Mouse (Mus musculus) cerebellum, adult 2 months (tissue): ENCODE measurements around the gene Col4a2.
A peak's percentile ranks its signal among the peaks of the same experiment; 100 is the strongest.

Source experiments
- CTCF ChIP-seq: fragments of 200-500 bp; IDR thresholded peaks from 2 replicates; pipeline ENCODE4 v1.5.1; 2011; ENCODE audit warnings: low read depth, mild to moderate bottlenecking, control low read depth, low read length, moderate library complexity, borderline replicate concordance; ENCODE audit not compliant: insufficient read depth
- POLR2A ChIP-seq: fragments of 200-500 bp; IDR thresholded peaks from 2 replicates; pipeline ENCODE4 v1.6.1; 2011; ENCODE audit warnings: low read length, control low read depth, borderline replicate concordance; ENCODE audit not compliant: insufficient read depth

DNA sequence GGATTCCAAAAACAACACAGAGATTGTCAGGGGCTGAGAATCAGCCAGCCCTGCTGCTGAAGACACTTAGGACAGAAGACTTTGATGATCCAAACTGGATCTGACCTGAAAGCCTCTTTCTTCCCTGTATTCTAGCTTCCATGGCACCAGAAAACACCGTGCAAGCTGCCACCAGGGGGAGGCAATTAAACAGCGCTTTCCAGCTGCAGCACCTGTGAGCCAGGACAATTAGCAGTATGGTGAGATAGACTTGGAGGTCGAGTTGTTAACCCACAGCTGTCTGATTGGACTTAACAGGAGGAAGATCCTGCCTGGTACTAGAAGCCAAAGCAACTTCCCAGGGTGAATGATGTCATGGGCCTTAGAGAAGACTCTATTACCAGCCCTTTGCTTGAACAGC, 156.5 kb downstream of the Col4a2 start:
- TF ChIP-seq CTCF, result 0 out of 2 replicates have a peak, but pooled peaks have one; percentile 11
- no peak for TF ChIP-seq POLR2A
